Mouse (Mus musculus): ENCODE results near the gene Snx25. TPM values are rescaled to one million over a fixed set of nuclear protein-coding genes. Genes with fewer than 3 reads are reported as not detected.
A peak's percentile ranks its signal among the peaks of the same experiment; 100 is the strongest.

The Snx25 gene
- polyA plus RNA-seq, 1 experiment from 2014 or later = 12.3 TPM

- Histone ChIP-seq H3K27ac (ENCODE audit: low read depth) (peak overlapping the region; percentile 84), H3K4me2 (peak overlapping the region; percentile 77), H3K9ac (peak overlapping the region; percentile 88), H3K4me3 (ENCODE audit: low read depth, low read length) (peak overlapping the region; percentile 77), H3K36me3 (ENCODE audit: insufficient read depth) (no peaks in the 10 kb centered on the region), H3K9me3 (ENCODE audit: low read depth, low read length) (no peaks in the 10 kb centered on the region), H3K4me1 (ENCODE audit: insufficient read depth) (no peaks in the 10 kb centered on the region), H3K27me3 (ENCODE audit: insufficient read depth, low read length) (no peaks in the 10 kb centered on the region)
- ATAC-seq (ENCODE audit: insufficient read depth) = peak; percentile 35
- DNase-seq = no peak
- TF ChIP-seq CTCF (IDR thresholded peaks at IDR 0.05; ENCODE audit: low read depth) = no peak
- WGBS = under 1% methylated on average over 23 of the region's 25 CpGs
These were observed 11.9 kb upstream of the Snx25 start for GRCm38 (mm10) chr8:46163870-46164190.

GRCm38 (mm10) chr8:46162953-46163869 lies 11.3 kb upstream of the Snx25 start:
- no peak for TF ChIP-seq CTCF (IDR thresholded peaks at IDR 0.05; ENCODE audit: low read depth)

GRCm38 (mm10) chr8:46153042-46153441 lies 1.1 kb upstream of the Snx25 start:
- H3K36me3 ChIP-seq (ENCODE audit: insufficient read depth) = no peaks in the 10 kb centered on the region
- DNase-seq (no peak), ATAC-seq (ENCODE audit: insufficient read depth) (no peak)
- no peak overlapping the region for H3K27ac ChIP-seq (ENCODE audit: low read depth)
- TF ChIP-seq CTCF (IDR thresholded peaks at IDR 0.05; ENCODE audit: low read depth) = no peak
- H3K4me3 ChIP-seq (ENCODE audit: low read depth, low read length) = peak overlapping the region; percentile 76; the same call in 1 of the 2 replicates
- H3K27me3 ChIP-seq (ENCODE audit: insufficient read depth, low read length) = 0 out of 2 replicates have a peak, but pooled peaks cover 4% of the 10 kb centered on the region
- no peaks in the 10 kb centered on the region for H3K9me3 ChIP-seq (ENCODE audit: low read depth, low read length)
- H3K9ac ChIP-seq = no peak overlapping the region
- no peaks in the 10 kb centered on the region for H3K4me1 ChIP-seq (ENCODE audit: insufficient read depth)
- H3K4me2 ChIP-seq = peak overlapping the region; percentile 95
- 22% methylated on average over 2 of the region's 2 CpGs for WGBS

More at GRCm38 (mm10) chr8:46162953-46163869, 11.3 kb upstream of the Snx25 start:
- Histone ChIP-seq H3K27me3 (ENCODE audit: insufficient read depth, low read length) (no peaks in the 10 kb centered on the region), H3K4me1 (ENCODE audit: insufficient read depth) (no peaks in the 10 kb centered on the region), H3K27ac (ENCODE audit: low read depth) (peak overlapping the region; percentile 84), H3K4me3 (ENCODE audit: low read depth, low read length) (peak overlapping the region; percentile 77), H3K4me2 (peak overlapping the region; percentile 77), H3K36me3 (ENCODE audit: insufficient read depth) (no peaks in the 10 kb centered on the region), H3K9ac (peak overlapping the region; percentile 88), H3K9me3 (ENCODE audit: low read depth, low read length) (no peaks in the 10 kb centered on the region)
- ATAC-seq (ENCODE audit: insufficient read depth) (peak; percentile 98), DNase-seq (peak; percentile 97)
- 1% methylated on average over 67 of the region's 77 CpGs for WGBS

DNA sequence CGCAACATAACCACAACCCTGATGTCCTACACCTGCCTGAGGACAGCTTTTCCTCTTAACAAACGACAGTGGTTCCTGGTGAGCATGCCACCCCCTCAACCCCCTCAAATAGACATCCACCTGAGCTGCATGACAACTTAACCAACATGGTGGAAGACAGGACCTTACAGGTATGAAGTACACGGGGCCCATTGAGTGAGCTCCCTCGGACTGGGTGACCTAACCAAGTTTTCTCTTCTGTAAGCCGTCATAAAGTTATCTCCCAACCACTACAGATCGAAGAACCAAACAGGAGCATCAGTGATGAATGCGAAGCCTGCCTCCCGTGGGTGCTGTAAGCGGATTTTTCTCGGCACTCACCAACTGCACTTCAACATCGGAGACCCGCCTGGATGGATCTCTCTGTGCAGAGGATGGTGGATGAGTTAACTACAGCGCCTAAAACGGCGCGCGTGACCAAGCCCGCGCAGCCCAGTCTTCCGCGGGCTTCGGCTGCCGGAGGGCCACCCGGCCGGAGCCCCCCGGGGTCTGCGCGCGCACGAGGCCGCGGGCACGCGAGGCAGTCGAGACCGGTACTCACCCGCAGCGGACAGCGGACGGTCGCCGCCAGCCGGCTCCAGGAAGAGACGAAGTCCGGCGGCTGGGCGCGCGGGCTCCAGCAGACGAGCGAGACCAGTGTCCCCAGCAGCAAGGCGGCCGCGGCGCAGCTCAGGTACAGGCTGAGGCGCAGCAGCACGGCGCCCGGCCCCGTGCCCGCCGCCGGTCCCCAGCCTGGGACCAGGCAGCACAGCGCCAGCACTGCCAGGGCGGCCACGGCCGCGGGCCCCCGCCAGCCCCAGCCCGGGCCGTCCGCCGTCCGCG lies 527 bp downstream of the Snx25 start, which contains the start of gene Cfap97:
Gene Cfap97, plus strand, starts transcription at position 570 of the 861 bp plus-strand sequence.
- H3K4me1 ChIP-seq (ENCODE audit: insufficient read depth) = no peaks in the 10 kb centered on the region
- peak within 1 kb of the TSS; percentile 36; the same call in 1 of the 2 replicates for H3K27ac ChIP-seq (ENCODE audit: low read depth)
- ATAC-seq (ENCODE audit: insufficient read depth) (peak; percentile 85), DNase-seq (peak; percentile 70)
- no peaks in the 10 kb centered on the region for H3K36me3 ChIP-seq (ENCODE audit: insufficient read depth)
- TF ChIP-seq CTCF (IDR thresholded peaks at IDR 0.05; ENCODE audit: low read depth) = no peak
- 0 out of 2 replicates have a peak, but pooled peaks cover 4% of the 10 kb centered on the region for H3K27me3 ChIP-seq (ENCODE audit: insufficient read depth, low read length)
- WGBS = 1% methylated on average over 67 of the region's 75 CpGs
- peak within 1 kb of the TSS; percentile 78 for H3K9ac ChIP-seq
- peak within 1 kb of the TSS; percentile 95 for H3K4me2 ChIP-seq
- no peaks in the 10 kb centered on the region for H3K9me3 ChIP-seq (ENCODE audit: low read depth, low read length)
- peak within 1 kb of the TSS; percentile 76 for H3K4me3 ChIP-seq (ENCODE audit: low read depth, low read length)

- Histone ChIP-seq H3K27me3 (ENCODE audit: insufficient read depth, low read length) (0 out of 2 replicates have a peak, but pooled peaks cover 4% of the 10 kb centered on the region), H3K9ac (no peak overlapping the region), H3K4me2 (no peak overlapping the region), H3K9me3 (ENCODE audit: low read depth, low read length) (no peaks in the 10 kb centered on the region), H3K4me1 (ENCODE audit: insufficient read depth) (no peaks in the 10 kb centered on the region), H3K36me3 (ENCODE audit: insufficient read depth) (no peaks in the 10 kb centered on the region), H3K4me3 (ENCODE audit: low read depth, low read length) (no peak overlapping the region), H3K27ac (ENCODE audit: low read depth) (no peak overlapping the region)
- ATAC-seq (ENCODE audit: insufficient read depth) = no peak
- peak; percentile 13; the same call in 1 of the 2 replicates for TF ChIP-seq CTCF (IDR thresholded peaks at IDR 0.05; ENCODE audit: low read depth)
- WGBS = 74% methylated on average over 9 of the region's 9 CpGs
- no peak for DNase-seq
These were observed 2.2 kb downstream of the Snx25 start for GRCm38 (mm10) chr8:46149782-46150181.

- Histone ChIP-seq H3K27me3 (ENCODE audit: insufficient read depth, low read length) (0 out of 2 replicates have a peak, but pooled peaks cover 4% of the 10 kb centered on the region), H3K36me3 (ENCODE audit: insufficient read depth) (no peaks in the 10 kb centered on the region), H3K9ac (no peak overlapping the region), H3K27ac (ENCODE audit: low read depth) (no peak overlapping the region), H3K9me3 (ENCODE audit: low read depth, low read length) (no peaks in the 10 kb centered on the region), H3K4me3 (ENCODE audit: low read depth, low read length) (no peak overlapping the region), H3K4me1 (ENCODE audit: insufficient read depth) (no peaks in the 10 kb centered on the region), H3K4me2 (no peak overlapping the region)
- WGBS = 61% methylated on average over 6 of the region's 6 CpGs
- DNase-seq = no peak
- no peak for ATAC-seq (ENCODE audit: insufficient read depth)
- no peak for TF ChIP-seq CTCF (IDR thresholded peaks at IDR 0.05; ENCODE audit: low read depth)
These were observed 2.7 kb downstream of the Snx25 start for GRCm38 (mm10) chr8:46149306-46149705.
